Mouse (Mus musculus) liver, adult (tissue): ENCODE measurements around the gene Serpinb9g.
"Not testable (repeated sequence)": the region's sequence is repeated elsewhere in the genome, so short reads cannot be mapped to it uniquely, and the experiment has no call there.

Experiments
- GATA4 ChIP-seq: IDR thresholded peaks from 2 replicates; pipeline ENCODE4 v1.6.1; 2014; ENCODE audit warnings: mild to moderate bottlenecking, low read length; ENCODE audit not compliant: insufficient replicate concordance

Serpinb9g gene

DNA sequence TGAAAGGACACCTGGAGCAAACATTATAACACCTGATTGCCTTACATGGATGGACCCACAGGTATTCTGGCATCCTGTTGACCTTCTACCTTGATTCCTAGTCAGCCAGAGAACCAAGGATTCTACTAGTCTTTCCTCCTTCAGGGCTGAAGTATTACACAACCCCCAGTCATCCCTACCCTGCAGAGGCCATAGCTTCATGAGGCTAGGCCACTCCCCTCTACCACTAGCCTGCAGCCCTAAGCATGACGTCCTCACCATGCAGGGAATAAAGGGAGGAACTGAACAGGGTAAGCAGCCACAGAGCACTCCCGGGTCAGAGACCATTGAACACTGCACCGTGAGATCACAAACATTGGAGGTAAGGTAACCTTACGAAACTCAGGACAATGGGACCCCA, at the start of gene Serpinb9g:
Gene Serpinb9g, plus strand, starts transcription at position 301 of the 400 bp plus-strand sequence.
- TF ChIP-seq GATA4: not testable (repeated sequence)

DNA sequence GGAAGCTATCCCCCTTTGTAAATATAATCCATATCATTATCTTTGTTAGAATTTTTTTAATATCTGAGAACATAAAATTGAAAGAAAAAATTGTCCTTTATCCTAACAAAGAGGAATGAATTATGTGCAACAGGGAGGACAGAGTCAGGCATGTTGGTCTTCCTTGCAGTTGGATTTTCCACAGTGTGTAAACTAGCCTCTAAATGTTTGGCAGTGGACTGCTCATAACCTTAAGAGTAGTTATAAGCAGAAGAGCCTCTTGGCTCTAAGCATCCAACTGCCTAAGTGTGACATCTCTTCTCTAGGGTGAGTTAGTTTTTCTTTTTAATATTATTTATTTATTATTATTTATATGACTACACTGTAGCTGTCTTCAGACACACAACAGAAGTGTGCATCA, 40.0 kb downstream of the Serpinb9g start:
- TF ChIP-seq GATA4: no peak

DNA sequence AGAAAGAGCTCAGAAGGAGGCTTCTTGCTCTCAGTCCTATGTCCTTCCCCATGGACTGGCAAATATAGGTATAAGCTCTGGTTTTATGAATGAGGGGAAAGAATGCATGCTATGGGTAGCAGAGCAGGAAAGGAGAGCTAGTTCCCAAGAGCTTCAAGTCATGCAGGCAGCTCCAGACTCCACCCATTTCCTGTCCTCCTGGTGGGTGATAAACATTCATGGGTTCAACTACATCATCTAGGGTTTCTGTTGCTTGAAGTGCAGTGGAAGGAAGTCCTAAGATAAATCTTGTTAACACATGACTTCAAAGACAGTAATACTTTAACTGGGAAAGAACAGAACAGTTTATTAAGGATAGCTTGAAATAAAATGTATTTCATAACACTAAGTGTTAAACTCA, 48.2 kb downstream of the Serpinb9g start:
- no peak for TF ChIP-seq GATA4
